Mouse (Mus musculus): ENCODE results near the gene Rbm26.

The Rbm26 gene

GRCm38 (mm10) chr14:105177238-105177693, at the start of gene Rbm26:
Rbm26 (minus strand) TSS chr14:105177327.
- DNase-seq (ENCODE audit: extremely low spot score): peak; percentile 97

GRCm38 (mm10) chr14:105225790-105226189, 48.7 kb upstream of the Rbm26 start:
- DNase-seq (ENCODE audit: extremely low spot score): no peak

- DNase-seq (ENCODE audit: extremely low spot score): no peak
These were observed 45.1 kb upstream of the Rbm26 start for GRCm38 (mm10) chr14:105222240-105222639.

- no peak for DNase-seq (ENCODE audit: extremely low spot score)
These were observed 42.6 kb upstream of the Rbm26 start for GRCm38 (mm10) chr14:105219525-105220376.

GRCm38 (mm10) chr14:105198401-105198800, 21.3 kb upstream of the Rbm26 start:
- no peak for DNase-seq (ENCODE audit: extremely low spot score)

GRCm38 (mm10) chr14:105194682-105195081, 17.6 kb upstream of the Rbm26 start:
- DNase-seq (ENCODE audit: extremely low spot score): no peak

GRCm38 (mm10) chr14:105184866-105185265, 7.7 kb upstream of the Rbm26 start:
- no peak for DNase-seq (ENCODE audit: extremely low spot score)

- no peak for DNase-seq (ENCODE audit: extremely low spot score)
These were observed 5.7 kb upstream of the Rbm26 start for GRCm38 (mm10) chr14:105182786-105183185.

GRCm38 (mm10) chr14:105179733-105180132, 2.6 kb upstream of the Rbm26 start:
- DNase-seq (ENCODE audit: extremely low spot score): no peak

- no peak for DNase-seq (ENCODE audit: extremely low spot score)
These were observed 1.9 kb upstream of the Rbm26 start for GRCm38 (mm10) chr14:105178996-105179395.

- DNase-seq (ENCODE audit: extremely low spot score): peak; percentile 35
These were observed 552 bp downstream of the Rbm26 start for GRCm38 (mm10) chr14:105176381-105177168.

GRCm38 (mm10) chr14:105167181-105167580, 9.9 kb downstream of the Rbm26 start:
- DNase-seq (ENCODE audit: extremely low spot score): no peak

GRCm38 (mm10) chr14:105164793-105165192, 12.3 kb downstream of the Rbm26 start:
- no peak for DNase-seq (ENCODE audit: extremely low spot score)

GRCm38 (mm10) chr14:105161334-105161733, 15.8 kb downstream of the Rbm26 start:
- no peak for DNase-seq (ENCODE audit: extremely low spot score)

- DNase-seq (ENCODE audit: extremely low spot score): no peak
These were observed 18.6 kb downstream of the Rbm26 start for GRCm38 (mm10) chr14:105158526-105158925.

- no peak for DNase-seq (ENCODE audit: extremely low spot score)
These were observed 43.1 kb downstream of the Rbm26 start for GRCm38 (mm10) chr14:105134076-105134475.

GRCm38 (mm10) chr14:105127715-105128385, 49.3 kb downstream of the Rbm26 start:
- DNase-seq (ENCODE audit: extremely low spot score): no peak

- DNase-seq (ENCODE audit: extremely low spot score): no peak
These were observed 52.6 kb downstream of the Rbm26 start for GRCm38 (mm10) chr14:105124513-105124912.

- no peak for DNase-seq (ENCODE audit: extremely low spot score)
These were observed 61.7 kb downstream of the Rbm26 start for GRCm38 (mm10) chr14:105115402-105115801.

GRCm38 (mm10) chr14:105106252-105106651, 70.9 kb downstream of the Rbm26 start:
- DNase-seq (ENCODE audit: extremely low spot score): no peak

- no peak for DNase-seq (ENCODE audit: extremely low spot score)
These were observed 78.3 kb downstream of the Rbm26 start for GRCm38 (mm10) chr14:105098861-105099260.

- DNase-seq (ENCODE audit: extremely low spot score): no peak
These were observed 80.9 kb downstream of the Rbm26 start for GRCm38 (mm10) chr14:105096221-105096620.

Measured in embryo, embryonic 9.5 days (tissue).